Mouse (Mus musculus) erythroblast, embryonic 14.5 days (primary cell): ENCODE data around the gene Kctd2.

Experiments used
- GATA1 ChIP-seq: IDR thresholded peaks from 2 replicates; pipeline ENCODE4 v1.6.1; 2012; ENCODE audit warnings: low read length, inconsistent platforms, mixed read lengths
- TAL1 ChIP-seq: IDR thresholded peaks from 3 replicates; pipeline ENCODE4 v1.6.1; 2012; ENCODE audit warnings: low read length, inconsistent platforms, mixed read lengths

GRCm38 (mm10) chr11:115432814-115433213, 12.9 kb downstream of the Kctd2 start:
- TF ChIP-seq GATA1 = no peak
- TF ChIP-seq TAL1 = no peak
